Mouse (Mus musculus) stomach, embryonic 15.5 days (tissue): ENCODE data around the gene Mdga1. TPM values are rescaled to one million over a fixed set of nuclear protein-coding genes. Genes with fewer than 3 reads are reported as not detected.

Experiments
- ATAC-seq: fragments of 200-750 bp; cut with Nextera tagmentation; 2 replicates; pipeline ENCODE4 v1.8.0; 2017; ENCODE audit warnings: low read depth, moderate number of reproducible peaks, moderate TSS enrichment; ENCODE audit not compliant: insufficient read depth, low FRiP score
- H3K27ac ChIP-seq: fragments of 300-500 bp; sonication (generic); 2 replicates; pipeline ENCODE4 v1.5.1; 2015; ENCODE audit warnings: mild to moderate bottlenecking, inconsistent platforms
- H3K27me3 ChIP-seq: fragments of 300-500 bp; sonication (generic); replicated peaks from 2 replicates; pipeline ENCODE4 v1.6.1; 2015; ENCODE audit warnings: inconsistent platforms
- H3K36me3 ChIP-seq: fragments of 300-500 bp; sonication (generic); 2 replicates; pipeline ENCODE4 v1.6.1; 2015; ENCODE audit warnings: inconsistent platforms
- H3K4me1 ChIP-seq: fragments of 300-500 bp; sonication (generic); 2 replicates; pipeline ENCODE4 v1.6.1; 2015; ENCODE audit warnings: inconsistent platforms
- H3K4me2 ChIP-seq: fragments of 300-500 bp; sonication (generic); 2 replicates; pipeline ENCODE4 v1.6.1; 2015; ENCODE audit warnings: mild to moderate bottlenecking, inconsistent platforms
- H3K4me3 ChIP-seq: fragments of 300-500 bp; sonication (generic); replicated peaks from 2 replicates; pipeline ENCODE4 v1.5.1; 2015; ENCODE audit warnings: inconsistent platforms
- H3K9ac ChIP-seq: fragments of 300-500 bp; sonication (generic); 2 replicates; pipeline ENCODE4 v1.6.1; 2015; ENCODE audit warnings: inconsistent platforms
- H3K9me3 ChIP-seq: fragments of 300-500 bp; sonication (generic); 2 replicates; pipeline ENCODE4 v1.6.1; 2016; ENCODE audit warnings: inconsistent platforms
- WGBS: fragments of 180-500 bp; shearing (Covaris S2); methylation state at CpG from one replicate; pipeline ENCODE4 v1.1.7; 2015; 5-methylcytosine and 5-hydroxymethylcytosine counted together
- polyA plus RNA-seq: library from polyadenylated mRNA; unstranded; fragments of >200 nt; fragmentation: Nextera tagmentation; extraction: Ambion mirVana; gene quantifications from 2 replicates; pipeline ENCODE4 v1.2.1, GENCODE M21; 2015

The Mdga1 gene
- polyA plus RNA-seq, 1 experiment from 2014 or later: 3.6 TPM

GRCm38 (mm10) chr17:29829136-29829535 is 140.8 kb downstream of the Mdga1 start:
- H3K4me2 ChIP-seq: no peak overlapping the region
- H3K4me1 ChIP-seq: no peaks in the 10 kb centered on the region
- no peak overlapping the region for H3K27ac ChIP-seq
- no peaks in the 10 kb centered on the region for H3K9me3 ChIP-seq
- WGBS: 75% methylated on average over 7 of the region's 7 CpGs
- H3K4me3 ChIP-seq: no peak overlapping the region
- ATAC-seq: no peak
- no peak overlapping the region for H3K9ac ChIP-seq
- H3K36me3 ChIP-seq: no peaks in the 10 kb centered on the region
- no peaks in the 10 kb centered on the region for H3K27me3 ChIP-seq

- Histone ChIP-seq H3K27ac (no peak overlapping the region), H3K9me3 (no peaks in the 10 kb centered on the region), H3K4me2 (no peak overlapping the region), H3K4me1 (no peaks in the 10 kb centered on the region), H3K27me3 (no peaks in the 10 kb centered on the region), H3K36me3 (no peaks in the 10 kb centered on the region), H3K9ac (no peak overlapping the region), H3K4me3 (no peak overlapping the region)
- 64% methylated on average over 5 of the region's 5 CpGs for WGBS
- ATAC-seq: 0 out of 2 replicates have a peak, but pooled peaks have one; percentile 53
Observed at GRCm38 (mm10) chr17:29827602-29828001, 142.3 kb downstream of the Mdga1 start.

GRCm38 (mm10) chr17:29824512-29825120 is 145.3 kb downstream of the Mdga1 start:
- Histone ChIP-seq H3K9ac (no peak overlapping the region), H3K36me3 (no peaks in the 10 kb centered on the region), H3K9me3 (no peaks in the 10 kb centered on the region), H3K27ac (no peak overlapping the region), H3K4me1 (no peaks in the 10 kb centered on the region), H3K4me2 (no peak overlapping the region), H3K27me3 (no peaks in the 10 kb centered on the region), H3K4me3 (no peak overlapping the region)
- ATAC-seq: no peak
- 71% methylated on average over 4 of the region's 4 CpGs for WGBS

- H3K4me2 ChIP-seq: no peak overlapping the region
- H3K9me3 ChIP-seq: no peaks in the 10 kb centered on the region
- H3K9ac ChIP-seq: no peak overlapping the region
- ATAC-seq: no peak
- H3K4me3 ChIP-seq: no peak overlapping the region
- no peaks in the 10 kb centered on the region for H3K4me1 ChIP-seq
- WGBS: 42% methylated on average over 5 of the region's 5 CpGs
- no peaks in the 10 kb centered on the region for H3K36me3 ChIP-seq
- H3K27ac ChIP-seq: no peak overlapping the region
- no peaks in the 10 kb centered on the region for H3K27me3 ChIP-seq
Observed at GRCm38 (mm10) chr17:29824208-29824509, 145.7 kb downstream of the Mdga1 start.

- H3K27me3 ChIP-seq: no peaks in the 10 kb centered on the region
- no peak for ATAC-seq
- H3K9ac ChIP-seq: no peak overlapping the region
- H3K4me3 ChIP-seq: no peak overlapping the region
- no peaks in the 10 kb centered on the region for H3K36me3 ChIP-seq
- no peaks in the 10 kb centered on the region for H3K4me1 ChIP-seq
- no peak overlapping the region for H3K4me2 ChIP-seq
- H3K27ac ChIP-seq: no peak overlapping the region
- no peaks in the 10 kb centered on the region for H3K9me3 ChIP-seq
- 76% methylated on average over 14 of the region's 14 CpGs for WGBS
Observed at GRCm38 (mm10) chr17:29823439-29824207, 146.3 kb downstream of the Mdga1 start.

- 77% methylated on average over 3 of the region's 3 CpGs for WGBS
- Histone ChIP-seq H3K4me1 (no peaks in the 10 kb centered on the region), H3K4me3 (no peak overlapping the region), H3K9ac (no peak overlapping the region), H3K9me3 (no peaks in the 10 kb centered on the region), H3K36me3 (no peaks in the 10 kb centered on the region), H3K4me2 (no peak overlapping the region), H3K27me3 (no peaks in the 10 kb centered on the region), H3K27ac (no peak overlapping the region)
- no peak for ATAC-seq
Observed at GRCm38 (mm10) chr17:29819608-29820007, 150.3 kb downstream of the Mdga1 start.

GRCm38 (mm10) chr17:29818989-29819388 is 150.9 kb downstream of the Mdga1 start:
- WGBS: 73% methylated on average over 7 of the region's 7 CpGs
- H3K27me3 ChIP-seq: no peaks in the 10 kb centered on the region
- H3K36me3 ChIP-seq: no peaks in the 10 kb centered on the region
- no peak overlapping the region for H3K4me3 ChIP-seq
- H3K27ac ChIP-seq: no peak overlapping the region
- ATAC-seq: no peak
- no peaks in the 10 kb centered on the region for H3K9me3 ChIP-seq
- H3K4me2 ChIP-seq: no peak overlapping the region
- 0 out of 2 replicates have a peak, but pooled peaks cover 3% of the 10 kb centered on the region for H3K4me1 ChIP-seq
- H3K9ac ChIP-seq: no peak overlapping the region

- Histone ChIP-seq H3K4me2 (no peak overlapping the region), H3K9ac (no peak overlapping the region), H3K4me3 (no peak overlapping the region), H3K36me3 (no peaks in the 10 kb centered on the region), H3K9me3 (no peaks in the 10 kb centered on the region), H3K4me1 (0 out of 2 replicates have a peak, but pooled peaks cover 3% of the 10 kb centered on the region), H3K27me3 (no peaks in the 10 kb centered on the region), H3K27ac (no peak overlapping the region)
- 65% methylated on average over 11 of the region's 11 CpGs for WGBS
- no peak for ATAC-seq
Observed at GRCm38 (mm10) chr17:29818264-29818945, 151.5 kb downstream of the Mdga1 start.

- Histone ChIP-seq H3K9me3 (no peaks in the 10 kb centered on the region), H3K27ac (no peak overlapping the region), H3K36me3 (no peaks in the 10 kb centered on the region), H3K27me3 (no peaks in the 10 kb centered on the region), H3K4me2 (no peak overlapping the region), H3K9ac (no peak overlapping the region), H3K4me3 (no peak overlapping the region), H3K4me1 (0 out of 2 replicates have a peak, but pooled peaks cover 3% of the 10 kb centered on the region)
- ATAC-seq: no peak
- WGBS: 39% methylated on average over 6 of the region's 6 CpGs
Observed at GRCm38 (mm10) chr17:29814758-29815157, 155.1 kb downstream of the Mdga1 start.

GRCm38 (mm10) chr17:29813328-29813727 is 156.6 kb downstream of the Mdga1 start:
- no peak for ATAC-seq

GRCm38 (mm10) chr17:29803545-29803944 is 166.3 kb downstream of the Mdga1 start:
- Histone ChIP-seq H3K9me3 (no peaks in the 10 kb centered on the region), H3K4me1 (no peaks in the 10 kb centered on the region), H3K4me3 (no peak overlapping the region), H3K27me3 (no peaks in the 10 kb centered on the region), H3K36me3 (no peaks in the 10 kb centered on the region), H3K27ac (no peak overlapping the region), H3K9ac (no peak overlapping the region), H3K4me2 (no peak overlapping the region)
- WGBS: 60% methylated on average over 3 of the region's 3 CpGs
- ATAC-seq: no peak

More at GRCm38 (mm10) chr17:29813328-29813727, 156.6 kb downstream of the Mdga1 start:
- H3K9me3 ChIP-seq: no peaks in the 10 kb centered on the region
- H3K4me2 ChIP-seq: no peak overlapping the region
- no peak overlapping the region for H3K4me3 ChIP-seq
- 14% methylated on average over 4 of the region's 4 CpGs for WGBS
- H3K9ac ChIP-seq: no peak overlapping the region
- no peaks in the 10 kb centered on the region for H3K27me3 ChIP-seq
- no peaks in the 10 kb centered on the region for H3K36me3 ChIP-seq
- no peak overlapping the region for H3K27ac ChIP-seq
- 0 out of 2 replicates have a peak, but pooled peaks cover 3% of the 10 kb centered on the region for H3K4me1 ChIP-seq

GRCm38 (mm10) chr17:29801358-29801757 is 168.5 kb downstream of the Mdga1 start:
- 36% methylated on average over 4 of the region's 4 CpGs for WGBS
- ATAC-seq: no peak
- no peaks in the 10 kb centered on the region for H3K27me3 ChIP-seq

More at GRCm38 (mm10) chr17:29801358-29801757, 168.5 kb downstream of the Mdga1 start:
- Histone ChIP-seq H3K9ac (no peak overlapping the region), H3K36me3 (no peaks in the 10 kb centered on the region), H3K27ac (no peak overlapping the region), H3K4me3 (no peak overlapping the region), H3K4me2 (no peak overlapping the region), H3K9me3 (no peaks in the 10 kb centered on the region), H3K4me1 (no peaks in the 10 kb centered on the region)
